Comparison of ENCODE assay signal across 15 mouse cellular contexts in the genomic region with DNA sequence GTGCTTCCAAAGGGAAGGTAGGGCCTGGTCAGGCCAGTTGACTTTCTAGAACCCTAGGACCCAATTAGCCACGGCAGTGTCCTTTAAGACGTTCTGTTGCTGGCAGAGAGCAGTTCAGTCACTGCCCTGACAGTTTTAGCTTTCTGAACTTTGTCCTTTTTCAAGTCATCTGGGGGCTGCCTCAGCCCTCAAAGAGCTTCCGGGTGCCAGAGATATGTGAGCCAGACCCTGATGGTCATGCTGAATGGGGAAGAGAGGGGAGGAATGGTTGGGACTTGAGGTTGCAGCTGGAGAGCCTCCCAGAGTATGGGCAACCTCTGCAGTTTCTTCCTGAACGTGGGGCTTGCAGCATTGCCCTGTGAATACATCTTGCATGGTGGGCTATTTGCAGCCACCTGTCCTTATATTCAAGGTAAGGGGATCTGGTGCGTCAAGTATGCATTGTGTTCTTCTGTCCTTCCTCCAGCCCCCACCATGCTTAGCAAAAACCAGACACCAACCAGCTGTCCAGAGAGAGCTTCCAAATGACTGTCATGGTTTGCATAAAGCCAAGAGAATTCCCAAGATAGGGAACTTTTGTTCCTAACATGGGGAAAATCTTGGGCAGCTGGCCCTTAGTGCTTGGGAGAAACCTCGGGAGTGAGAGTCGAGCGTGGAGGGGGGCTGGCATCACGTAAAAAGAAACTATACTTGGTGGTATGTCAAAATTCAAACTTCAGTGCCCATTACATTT.
DNase-seq lines count a peak whose midpoint lies in the region; ATAC-seq and TF ChIP-seq lines count a peak whose summit lies in the region.
"Had no signal": no experiment of that assay in that cellular context is flagged by ENCODE, and none has a peak within 500 bp of the region (broad histone marks: within the 10 kb centered on the region; RNA-seq: fewer than 3 reads in every experiment).

No protein-coding gene starts in this region.

- no peak for ATAC-seq in kidney, embryonic 16.5 days (ENCODE audit: low FRiP score, low TSS enrichment)
- ATAC-seq: CD4-positive, CD25-positive, alpha-beta regulatory T cell, adult 4 months had no signal

- no peaks in the 10 kb centered on the region for H3K4me1 ChIP-seq in kidney, adult 2 months (ENCODE audit: control insufficient read depth, insufficient read depth, low read length)
- H3K4me1 ChIP-seq in kidney, embryonic 16.5 days (ENCODE audit: insufficient read depth, low read length), result no peaks in the 10 kb centered on the region
- H3K4me1 ChIP-seq: embryonic facial prominence, embryonic 15.5 days; forebrain, embryonic 12.5 days had no signal

- H3K9me3 ChIP-seq in kidney, embryonic 16.5 days (ENCODE audit: low read length), result no peaks in the 10 kb centered on the region
- H3K9me3 ChIP-seq: embryonic facial prominence, embryonic 15.5 days; forebrain, embryonic 12.5 days had no signal

- TF ChIP-seq POLR2A in kidney, adult 2 months (IDR thresholded peaks at IDR 0.05; ENCODE audit: low read depth, low read length), result no peak

- no peaks in the 10 kb centered on the region for H3K27me3 ChIP-seq in kidney, adult 2 months (replicated peaks; ENCODE audit: control insufficient read depth, insufficient read depth, low read length)
- H3K27me3 ChIP-seq in kidney, embryonic 16.5 days (ENCODE audit: insufficient read depth, low read length), result no peaks in the 10 kb centered on the region; the same call in 1 of the 2 replicates
- H3K27me3 ChIP-seq: forebrain, embryonic 12.5 days had no signal

- peak; percentile 21 for DNase-seq in kidney, adult 2 months
- DNase-seq in urinary bladder, postnatal 14 days (ENCODE audit: low spot score), result peak; percentile 12
- DNase-seq in urinary bladder, postnatal 25 days (ENCODE audit: low spot score), result no peak
- peak; percentile 53 for DNase-seq in kidney, postnatal 10 days
- no peak for DNase-seq in cerebellum, adult 8-10 months
- DNase-seq in thymus, postnatal 14 days, result no peak
- DNase-seq: adrenal gland, postnatal 14 days; cerebellum, adult 2 months; retina, postnatal 1 day had no signal

- H3K27ac ChIP-seq in kidney, adult 2 months (ENCODE audit: insufficient read depth, low read depth, low read length), result no peak overlapping the region
- H3K27ac ChIP-seq in kidney, embryonic 16.5 days (ENCODE audit: low read length), result no peak overlapping the region
- H3K27ac ChIP-seq: embryonic facial prominence, embryonic 15.5 days; forebrain, embryonic 12.5 days; liver, embryonic 14.5 days had no signal

- 65% methylated on average over 9 of the region's 9 CpGs for WGBS in kidney, adult 2 months
- 61% methylated on average over 9 of the region's 9 CpGs for WGBS in kidney, embryonic 16.5 days

- no peaks in the 10 kb centered on the region for H3K36me3 ChIP-seq in kidney, adult 2 months (ENCODE audit: control insufficient read depth, insufficient read depth, low read length)
- H3K36me3 ChIP-seq in kidney, embryonic 16.5 days (ENCODE audit: insufficient read depth, low read length), result no peaks in the 10 kb centered on the region
- H3K36me3 ChIP-seq: embryonic facial prominence, embryonic 15.5 days; forebrain, embryonic 12.5 days had no signal

- no peak overlapping the region for H3K4me2 ChIP-seq in kidney, embryonic 16.5 days (replicated peaks; ENCODE audit: low read depth, low read length)
- H3K4me2 ChIP-seq: embryonic facial prominence, embryonic 15.5 days; forebrain, embryonic 12.5 days had no signal

- no peak overlapping the region for H3K4me3 ChIP-seq in kidney, adult 2 months (ENCODE audit: insufficient read depth, low read depth, low read length)
- no peak overlapping the region for H3K4me3 ChIP-seq in kidney, embryonic 16.5 days (ENCODE audit: low read length)
- H3K4me3 ChIP-seq: embryonic facial prominence, embryonic 15.5 days; forebrain, embryonic 12.5 days; myocyte had no signal

- no peak overlapping the region for H3K9ac ChIP-seq in kidney, embryonic 16.5 days (replicated peaks; ENCODE audit: low read length)
- H3K9ac ChIP-seq: embryonic facial prominence, embryonic 15.5 days; forebrain, embryonic 12.5 days; liver, embryonic 14.5 days had no signal

- no peak for TF ChIP-seq CTCF in kidney, adult 2 months (conservative IDR thresholded peaks at IDR 0.05; ENCODE audit: insufficient read depth, insufficient read length, low read depth, low read length)

Comparison
In these comparisons a context has a peak if more than half of its experiments do, and no peak if none do; other contexts are left out.
1. DNase-seq: peak in kidney, adult 2 months (single experiment), urinary bladder, postnatal 14 days (single experiment) and kidney, postnatal 10 days (single experiment); none in urinary bladder, postnatal 25 days (single experiment), cerebellum, adult 8-10 months (single experiment) and thymus, postnatal 14 days (single experiment).